Mouse (Mus musculus) mouse embryonic stem cell (cell line): ENCODE measurements at regions not wholly inside any gene's neighbourhood (a gene's known extent, or its start where the extent isn't known, plus 50 kb on each side); places are given as distances from the start of the nearest gene placed in this dataset.
"Not testable (repeated sequence)": the region's sequence is repeated elsewhere in the genome, so short reads cannot be mapped to it uniquely, and the experiment has no call there.

Experiments used
- in situ Hi-C, 2 experiments: fragments of 300-500 bp; cut with MboI; formaldehyde crosslinking; loops; 1 replicate in 1 of 2; 3 replicates in 1 of 2; pipeline ENCODE4 v1.14.3; 2019 to 2020; ENCODE audit warnings: low sequenced_read_pairs in 2 of 2, low pct_unique_long_range_greater_than_20kb in 1 of 2, mixed read lengths in 1 of 2; ENCODE audit not compliant: unreplicated experiment in 1 of 2

- in situ Hi-C loops, result loop anchor here (25.0 kb wide), 2 partner anchors 179 to 554 kb away; partner anchors contain the start of gene Tmco5 (in 1 of the 2)
Observed at GRCm38 (mm10) chr2:117440801-117441281, 98.0 kb upstream of the Rasgrp1 start.

GRCm38 (mm10) chr2:117442862-117443261 is 100.1 kb upstream of the Rasgrp1 start:
- in situ Hi-C loops, result loop anchor here (25.0 kb wide), 2 partner anchors 181 to 556 kb away; partner anchors contain the start of gene Tmco5 (in 1 of the 2)

GRCm38 (mm10) chr2:117444671-117445070 is 101.9 kb upstream of the Rasgrp1 start:
- in situ Hi-C loops, result loop anchor here (25.0 kb wide), 2 partner anchors 182 to 557 kb away; partner anchors contain the start of gene Tmco5 (in 1 of the 2)

- in situ Hi-C loops, result loop anchor here (25.0 kb wide), 2 partner anchors 185 to 560 kb away; partner anchors contain the start of gene Tmco5 (in 1 of the 2)
Observed at GRCm38 (mm10) chr2:117446876-117447275, 104.1 kb upstream of the Rasgrp1 start.

GRCm38 (mm10) chr2:117450172-117450865 is 107.5 kb upstream of the Rasgrp1 start:
- in situ Hi-C loops, result no loop called here

GRCm38 (mm10) chr2:117451818-117452217 is 109.0 kb upstream of the Rasgrp1 start:
- in situ Hi-C loops, result no loop called here

- in situ Hi-C loops, result no loop called here
Observed at GRCm38 (mm10) chr2:117455021-117455739, 112.4 kb upstream of the Rasgrp1 start.

- in situ Hi-C loops, result no loop called here
Observed at GRCm38 (mm10) chr2:117455740-117456455, 113.1 kb upstream of the Rasgrp1 start.

- in situ Hi-C loops, result no loop called here
Observed at GRCm38 (mm10) chr2:117456456-117457020, 113.7 kb upstream of the Rasgrp1 start.

- in situ Hi-C loops, result no loop called here
Observed at GRCm38 (mm10) chr2:117461541-117462290, 118.9 kb upstream of the Rasgrp1 start.

- in situ Hi-C loops, result no loop called here
Observed at GRCm38 (mm10) chr2:117474885-117475542, 132.2 kb upstream of the Rasgrp1 start.

- in situ Hi-C loops, result no loop called here
Observed at GRCm38 (mm10) chr2:117475561-117475960, 132.8 kb upstream of the Rasgrp1 start.

- in situ Hi-C loops, result not testable (repeated sequence)
Observed at GRCm38 (mm10) chr2:117477503-117477902, 134.7 kb upstream of the Rasgrp1 start.

- in situ Hi-C loops, result not testable (repeated sequence)
Observed at GRCm38 (mm10) chr2:117479244-117480009, 136.6 kb upstream of the Rasgrp1 start.

GRCm38 (mm10) chr2:117486447-117486846 is 143.6 kb upstream of the Rasgrp1 start:
- in situ Hi-C loops, result no loop called here

GRCm38 (mm10) chr2:117498565-117498964 is 155.8 kb upstream of the Rasgrp1 start:
- in situ Hi-C loops, result no loop called here

- in situ Hi-C loops, result no loop called here
Observed at GRCm38 (mm10) chr2:117502611-117503010, 159.8 kb upstream of the Rasgrp1 start.
